Mouse (Mus musculus) fibroblast of lung, adult 2 months (primary cell): ENCODE results near the gene Cant1.
"Not testable (repeated sequence)": the region's sequence is repeated elsewhere in the genome, so short reads cannot be mapped to it uniquely, and the experiment has no call there.

Experiments
- DNase-seq: peaks from one replicate; pipeline ENCODE4 v3.0.0-alpha.2; 2011; ENCODE audit warnings: low read depth

Cant1 gene

GRCm38 (mm10) chr11:118408051-118408740 lies 10.7 kb downstream of the Cant1 start:
- DNase-seq, result no peak

DNA sequence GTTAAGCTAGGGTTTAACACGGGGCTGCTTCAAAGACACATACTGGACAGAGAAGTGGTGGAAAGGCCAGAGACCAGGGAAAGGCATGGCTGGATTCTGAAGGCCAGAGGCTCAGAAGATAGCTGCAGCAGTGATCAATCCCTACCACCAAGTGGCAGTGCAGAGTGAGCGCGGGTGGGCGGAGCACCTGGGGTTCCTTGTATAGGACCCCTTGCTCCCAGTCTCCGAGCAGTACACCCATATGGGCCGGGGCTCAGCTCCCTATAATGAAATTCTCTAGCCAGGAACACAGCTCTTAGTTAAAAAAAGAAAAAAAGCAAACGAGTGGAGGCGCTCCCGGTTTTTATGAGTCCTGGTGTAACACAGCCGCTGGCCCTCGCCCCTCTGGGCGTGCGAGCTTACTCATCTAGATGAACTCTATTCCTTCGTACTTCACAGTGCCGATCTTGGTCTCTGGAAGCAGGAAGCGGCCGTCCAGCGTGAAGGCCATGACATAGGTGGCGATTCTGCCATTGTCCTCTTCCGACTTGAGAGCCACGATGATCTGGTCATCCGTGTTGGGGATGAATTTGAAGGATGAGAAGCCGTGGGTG lies 11.5 kb downstream of the Cant1 start:
- DNase-seq, result no peak

GRCm38 (mm10) chr11:118406521-118406920 lies 12.4 kb downstream of the Cant1 start:
- no peak for DNase-seq

DNA sequence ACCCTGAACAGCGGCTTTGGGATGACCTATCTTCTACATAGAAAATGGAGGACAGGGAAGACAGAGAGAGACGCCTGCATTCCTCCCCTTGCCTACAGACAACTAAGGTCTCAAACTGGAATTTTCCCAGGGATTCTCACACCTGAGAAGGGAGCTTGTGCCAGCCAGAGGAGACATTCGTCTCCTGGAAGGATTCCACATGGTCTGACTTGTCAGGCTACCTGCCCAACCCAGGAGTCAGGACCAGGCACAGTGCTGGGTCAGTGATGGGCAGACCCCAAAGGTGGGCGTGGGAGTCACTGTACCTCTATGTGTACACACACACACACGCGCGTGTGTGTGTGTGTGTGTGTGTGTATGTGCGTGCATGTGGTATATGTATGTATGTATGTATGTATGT lies 13.6 kb downstream of the Cant1 start:
- no peak for DNase-seq

GRCm38 (mm10) chr11:118403951-118404899 lies 14.7 kb downstream of the Cant1 start:
- no peak for DNase-seq

GRCm38 (mm10) chr11:118403183-118403582 lies 15.7 kb downstream of the Cant1 start:
- no peak for DNase-seq

DNA sequence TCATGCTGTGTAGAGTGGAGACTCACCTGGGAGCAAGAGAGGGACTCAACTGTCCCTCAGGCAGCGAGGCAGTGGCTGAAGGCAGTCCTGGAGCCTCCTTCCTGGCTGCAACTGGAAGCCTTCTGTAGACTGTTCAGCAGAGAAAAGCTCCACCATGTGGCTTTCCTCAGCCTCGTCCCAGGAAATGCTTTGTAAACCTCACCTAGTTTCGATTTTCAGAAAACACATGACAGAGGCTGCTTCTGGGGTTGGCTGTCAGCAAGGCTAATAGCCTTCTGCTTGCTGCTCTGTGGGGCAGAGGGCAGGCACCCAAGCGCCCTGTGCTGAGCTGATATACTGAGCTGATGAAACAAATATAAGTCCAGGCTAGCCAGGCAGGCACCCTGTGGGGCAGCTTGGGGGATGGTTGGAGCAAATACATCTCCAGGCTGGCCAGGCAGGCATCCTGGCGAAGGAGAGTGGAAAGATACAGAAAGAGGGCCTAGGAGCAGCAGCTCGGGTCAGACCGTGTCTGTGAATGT lies 17.1 kb downstream of the Cant1 start, which contains the start of gene Lgals3bp:
Gene Lgals3bp (minus strand): TSS at position 333 of the 521 bp plus-strand sequence.
- peak; percentile 91 for DNase-seq

DNA sequence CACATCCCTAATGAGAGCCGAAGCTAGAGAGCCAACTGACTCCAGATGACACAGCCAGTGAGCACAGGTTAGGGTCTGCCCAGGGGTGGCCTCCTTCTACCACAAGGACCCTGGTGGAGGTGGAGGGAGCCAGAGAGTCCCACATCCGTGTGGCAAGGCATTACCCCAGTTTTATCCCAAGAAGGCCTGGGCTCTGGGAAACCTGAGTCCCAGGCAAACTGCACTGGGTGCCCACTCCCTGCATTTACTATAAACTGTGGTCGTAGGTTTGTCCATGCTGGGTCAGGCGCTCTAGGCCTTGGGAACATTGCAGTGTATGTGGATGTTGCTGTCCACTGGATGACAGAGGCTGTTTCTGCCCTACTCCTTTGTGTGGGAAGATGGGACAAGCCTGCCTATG lies 17.7 kb downstream of the Cant1 start:
- no peak for DNase-seq

DNA sequence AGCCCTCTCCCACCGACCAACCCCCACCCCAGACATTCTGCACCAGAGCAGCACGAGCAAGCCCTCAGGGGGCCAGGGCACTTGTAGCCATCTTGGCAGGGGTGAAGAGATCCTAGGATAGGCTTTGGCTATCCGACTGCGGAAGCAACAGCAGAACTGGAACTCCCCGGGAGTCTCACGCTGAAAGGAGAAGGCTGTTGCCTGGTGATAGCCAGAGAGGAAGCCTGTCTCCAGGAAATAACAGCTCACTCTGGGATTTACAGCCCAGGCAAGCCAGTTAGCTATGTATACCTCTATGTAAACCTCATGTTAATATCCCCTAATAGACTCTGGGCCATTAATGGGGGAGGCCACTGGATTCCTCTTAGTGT lies 18.3 kb downstream of the Cant1 start:
- no peak for DNase-seq

GRCm38 (mm10) chr11:118399891-118400565 lies 18.9 kb downstream of the Cant1 start:
- no peak for DNase-seq

DNA sequence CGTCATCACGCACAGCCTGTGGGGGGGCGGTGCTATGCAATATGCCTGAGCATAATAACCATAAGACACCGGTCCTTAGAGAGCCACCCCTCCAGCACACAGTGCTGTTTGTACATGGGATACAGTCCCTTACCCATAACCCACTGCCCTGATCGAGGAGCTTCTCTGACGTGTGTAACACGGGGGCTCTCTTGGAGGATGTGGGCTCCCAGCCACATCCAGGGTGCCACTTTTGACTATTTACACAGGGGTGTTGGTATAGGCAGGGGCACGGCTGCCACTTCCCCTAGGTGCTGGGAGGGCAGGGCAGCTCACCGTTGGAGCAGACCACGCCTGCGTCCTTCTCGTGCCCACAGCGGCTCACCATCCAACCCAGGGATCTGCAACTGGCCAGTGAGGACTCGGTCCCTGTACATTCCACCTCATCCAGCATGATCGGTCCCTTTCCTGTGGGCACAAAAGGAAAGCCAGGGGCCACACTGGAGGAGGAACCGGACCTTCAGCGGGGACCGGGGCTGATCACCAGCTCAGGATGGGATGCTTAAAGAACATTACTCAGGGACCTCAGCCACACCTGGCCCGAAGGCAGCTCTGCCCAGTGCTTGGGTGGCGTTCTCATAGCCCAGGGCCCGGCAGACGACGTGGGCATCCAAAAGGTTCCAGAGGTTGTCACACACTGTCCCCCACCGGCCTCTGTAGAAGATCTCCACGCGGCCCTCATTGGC lies 20.9 kb downstream of the Cant1 start:
- no peak for DNase-seq

GRCm38 (mm10) chr11:118394538-118394937 lies 24.3 kb downstream of the Cant1 start:
- no peak for DNase-seq

DNA sequence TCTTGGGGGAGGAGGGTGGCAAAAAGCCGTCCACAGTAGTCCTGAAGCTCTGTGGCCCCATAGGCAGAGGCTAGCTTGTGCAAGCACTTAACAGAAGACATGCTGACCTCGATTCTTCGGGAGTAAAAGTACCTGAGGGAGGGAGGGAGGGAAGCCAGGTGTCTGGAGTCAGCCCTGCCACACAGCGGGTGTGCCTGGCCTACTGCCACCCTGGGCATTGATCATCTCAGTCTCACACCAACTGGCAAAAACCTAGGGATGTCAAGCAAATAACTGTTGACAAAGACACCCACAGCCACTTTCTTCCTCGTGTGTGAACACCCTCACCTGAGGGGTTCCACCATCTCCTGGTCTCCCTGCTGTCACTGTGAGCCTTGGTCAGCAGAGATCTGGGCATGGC lies 24.9 kb downstream of the Cant1 start:
- DNase-seq, result no peak

DNA sequence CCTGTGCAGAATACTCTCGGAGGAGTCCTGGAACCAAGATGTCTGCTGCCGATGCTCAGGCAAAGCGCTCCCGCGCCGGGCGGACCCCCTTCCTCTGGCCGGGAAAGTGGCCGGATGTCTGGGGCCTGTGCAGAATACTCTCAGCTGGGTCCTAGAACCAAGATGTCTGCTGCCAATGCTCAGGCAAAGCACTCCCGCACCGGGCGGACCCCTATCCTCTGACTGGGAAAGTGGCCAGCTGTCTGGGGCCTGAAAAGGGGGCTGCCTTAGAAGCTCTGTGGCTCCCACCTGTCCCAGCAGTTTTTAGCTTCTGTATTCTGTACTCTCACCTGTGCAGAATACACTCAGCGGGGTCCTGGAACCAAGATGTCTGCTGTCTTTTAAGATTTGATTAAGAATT lies 31.1 kb downstream of the Cant1 start:
- not testable (repeated sequence) for DNase-seq

GRCm38 (mm10) chr11:118379251-118380009 lies 39.5 kb downstream of the Cant1 start:
- DNase-seq, result peak; percentile 73

DNA sequence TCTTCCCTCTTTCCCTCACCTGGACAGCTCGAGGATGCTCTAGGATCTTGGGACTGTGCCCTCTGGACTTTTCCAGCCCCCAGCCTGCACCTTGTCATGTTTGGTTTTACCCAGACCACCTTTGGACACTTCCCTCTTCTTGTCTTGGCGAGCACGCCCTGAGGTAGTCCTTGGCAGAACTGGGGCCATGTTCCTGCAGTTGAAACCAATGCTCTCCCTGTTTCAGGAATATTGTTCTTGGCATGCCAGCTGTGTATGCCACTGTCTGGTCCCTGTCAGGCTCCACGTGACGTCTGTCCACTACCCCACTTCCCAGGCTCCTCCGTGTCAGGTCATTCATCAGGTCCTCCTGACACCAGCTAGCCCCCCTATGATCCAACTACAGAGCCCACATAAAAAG lies 40.2 kb downstream of the Cant1 start:
- no peak for DNase-seq

GRCm38 (mm10) chr11:118376323-118376722 lies 42.6 kb downstream of the Cant1 start:
- not testable (repeated sequence) for DNase-seq

- no peak for DNase-seq
These were observed 43.0 kb downstream of the Cant1 start for GRCm38 (mm10) chr11:118375881-118376280.

- DNase-seq, result no peak
These were observed 43.4 kb downstream of the Cant1 start for GRCm38 (mm10) chr11:118375461-118375860.

DNA sequence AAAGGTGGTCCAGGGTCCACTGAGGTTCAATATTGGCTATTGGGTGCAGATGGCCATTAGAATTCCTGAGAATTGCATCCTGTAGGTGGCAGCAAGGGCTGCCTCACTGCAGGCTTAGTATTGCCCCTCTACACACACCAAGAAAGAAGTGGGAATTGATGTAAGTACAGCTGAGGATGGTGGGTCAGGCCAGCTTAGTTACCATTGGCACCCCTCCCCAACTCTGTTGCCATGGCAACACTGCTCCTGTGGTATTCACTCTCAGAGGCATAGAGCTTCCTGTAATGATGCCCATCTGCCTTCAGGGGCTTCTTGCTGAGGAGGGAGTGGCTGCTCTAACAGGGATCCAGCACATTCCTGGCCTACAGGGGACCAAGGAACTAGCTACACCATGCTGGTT lies 43.9 kb downstream of the Cant1 start:
- no peak for DNase-seq

GRCm38 (mm10) chr11:118374506-118374905 lies 44.4 kb downstream of the Cant1 start:
- no peak for DNase-seq
